Mouse (Mus musculus): ENCODE results near the gene Topaz1.

DNA sequence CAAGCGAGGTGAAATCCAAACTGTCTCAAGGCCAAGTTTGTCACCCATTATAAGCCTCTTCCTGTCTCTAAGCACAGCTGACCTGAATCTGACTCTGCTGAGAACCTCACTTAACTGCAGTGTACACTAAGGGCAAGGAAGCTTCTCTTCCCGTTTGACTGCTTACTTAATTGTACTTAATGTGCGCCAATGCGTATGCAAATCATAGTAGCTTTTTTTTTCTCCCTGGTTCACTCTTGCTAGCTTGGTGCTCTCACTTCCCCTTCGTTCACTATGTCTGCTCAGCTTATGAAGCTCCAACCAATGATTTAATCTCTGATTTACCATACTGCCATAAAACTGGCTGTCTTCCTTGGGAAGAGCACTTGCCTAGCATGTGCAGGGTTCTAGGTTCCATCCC lies 38.1 kb downstream of the Topaz1 start:
- TF ChIP-seq POLR2A (IDR thresholded peaks at IDR 0.05; ENCODE audit: insufficient read depth, low read length) = no peak
- no peak for TF ChIP-seq CTCF (IDR thresholded peaks at IDR 0.05; ENCODE audit: low read depth, low read length)
